Comparison of ENCODE assay signal across 9 mouse cellular contexts in the genomic region with DNA sequence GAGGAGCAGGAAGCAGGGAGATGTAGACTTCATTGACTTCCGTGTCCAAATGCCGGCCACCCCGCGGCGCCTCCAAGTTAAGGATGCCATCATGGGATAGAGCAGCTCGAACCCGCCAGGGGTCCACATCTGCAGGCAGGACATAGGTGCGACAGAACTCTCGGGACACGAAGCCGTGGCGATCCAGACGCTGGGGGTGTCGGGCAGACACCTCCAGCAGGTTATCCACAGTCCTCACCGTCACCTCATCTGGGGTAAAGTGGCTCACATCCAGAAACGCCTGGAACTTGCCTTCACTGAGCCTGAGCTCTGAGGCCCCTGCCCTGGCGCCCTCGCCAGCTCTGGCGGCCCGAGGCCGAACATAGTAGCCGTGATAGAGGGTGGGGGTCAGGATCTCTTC. TPM values are rescaled to one million over a fixed set of nuclear protein-coding genes. Genes with fewer than 3 reads are reported as not detected.
DNase-seq lines count a peak whose midpoint lies in the region; ATAC-seq and TF ChIP-seq lines count a peak whose summit lies in the region.
"Had no signal": no experiment of that assay in that cellular context is flagged by ENCODE, and none has a peak within 500 bp of the region (broad histone marks: within the 10 kb centered on the region; RNA-seq: fewer than 3 reads in every experiment).

A gene (plus strand): TSS at position 3 of the 400 bp plus-strand sequence.

- H3K9me3 ChIP-seq in kidney, embryonic 15.5 days (replicated peaks), result no peaks in the 10 kb centered on the region
- no peaks in the 10 kb centered on the region for H3K9me3 ChIP-seq in ES-E14 (ENCODE audit: control insufficient read depth, insufficient read depth, low read depth, low read length)
- no peaks in the 10 kb centered on the region for H3K9me3 ChIP-seq in hindbrain, postnatal 0 days (ENCODE audit: low read length)

- peak within 1 kb of the TSS; percentile 72; the same call in 1 of the 2 replicates for H3K27ac ChIP-seq in kidney, embryonic 15.5 days
- no peak within 1 kb of the TSS for H3K27ac ChIP-seq in ES-E14 (ENCODE audit: insufficient read depth, low read depth, low read length, poor library complexity, severe bottlenecking)
- peak within 1 kb of the TSS; percentile 26; the same call in 1 of the 2 replicates for H3K27ac ChIP-seq in hindbrain, postnatal 0 days
- peak within 1 kb of the TSS; percentile 55; the same call in 1 of the 2 replicates for H3K27ac ChIP-seq in small intestine, adult 2 months (ENCODE audit: insufficient read depth, low read depth, low read length)

- no peaks in the 10 kb centered on the region for H3K36me3 ChIP-seq in kidney, embryonic 15.5 days
- H3K36me3 ChIP-seq in ES-E14 (ENCODE audit: control insufficient read depth, insufficient read depth, low read length, poor library complexity, severe bottlenecking), result no peaks in the 10 kb centered on the region
- H3K36me3 ChIP-seq in hindbrain, postnatal 0 days (ENCODE audit: insufficient read depth, low read length), result no peaks in the 10 kb centered on the region
- no peaks in the 10 kb centered on the region for H3K36me3 ChIP-seq in small intestine, adult 2 months (ENCODE audit: control insufficient read depth, insufficient read depth, low read length)

- TF ChIP-seq CTCF in hindbrain, postnatal 0 days (IDR thresholded peaks at IDR 0.05; ENCODE audit: low read depth), result no peak
- no peak for TF ChIP-seq CTCF in small intestine, adult 2 months (IDR thresholded peaks at IDR 0.05; ENCODE audit: extremely low read depth, insufficient read length, insufficient replicate concordance, low read depth, low read length)

- in situ Hi-C loops in ES-E14 (cut with MboI; ENCODE audit: low sequenced_read_pairs in 2 of 2, unreplicated experiment in 2 of 2), result no loop called here

- no peak within 1 kb of the TSS for H3K4me2 ChIP-seq in kidney, embryonic 15.5 days
- H3K4me2 ChIP-seq in hindbrain, postnatal 0 days (ENCODE audit: low read depth, low read length), result no peak within 1 kb of the TSS

- H3K9ac ChIP-seq in kidney, embryonic 15.5 days, result no peak within 1 kb of the TSS
- no peak within 1 kb of the TSS for H3K9ac ChIP-seq in ES-E14 (ENCODE audit: insufficient read depth, low read depth, low read length, poor library complexity, severe bottlenecking)
- H3K9ac ChIP-seq in hindbrain, postnatal 0 days (replicated peaks; ENCODE audit: low read length), result no peak within 1 kb of the TSS

- WGBS in kidney, embryonic 15.5 days, result 73% methylated on average over 22 of the region's 22 CpGs
- 74% methylated on average over 22 of the region's 22 CpGs for WGBS in hindbrain, postnatal 0 days
- WGBS in small intestine, adult 2 months, result 80% methylated on average over 22 of the region's 22 CpGs

- H3K27me3 ChIP-seq in kidney, embryonic 15.5 days, result no peaks in the 10 kb centered on the region
- H3K27me3 ChIP-seq in hindbrain, postnatal 0 days (ENCODE audit: insufficient read depth, low read length), result no peaks in the 10 kb centered on the region
- 0 out of 2 replicates have a peak, but pooled peaks cover 3% of the 10 kb centered on the region for H3K27me3 ChIP-seq in small intestine, adult 2 months (ENCODE audit: control insufficient read depth, insufficient read depth, low read length)

- peaks cover 25% of the 10 kb centered on the region for H3K4me1 ChIP-seq in kidney, embryonic 15.5 days
- peaks cover 7 to 12% of the 10 kb centered on the region in 2 experiments; a peak in 3 of 4 replicates for H3K4me1 ChIP-seq in ES-E14 (ENCODE audit: control insufficient read depth in 2 of 2, insufficient read depth in 2 of 2, low read length in 2 of 2, poor library complexity in 1 of 2)
- H3K4me1 ChIP-seq in hindbrain, postnatal 0 days (ENCODE audit: insufficient read depth, low read length), result peaks cover 11% of the 10 kb centered on the region
- H3K4me1 ChIP-seq in small intestine, adult 2 months (ENCODE audit: control insufficient read depth, insufficient read depth, insufficient read length, low read length), result peaks cover 2% of the 10 kb centered on the region; the same call in 1 of the 2 replicates

- no peak; the same call in 1 of the 2 replicates for ATAC-seq in kidney, embryonic 15.5 days (replicated peaks; ENCODE audit: low FRiP score)
- no peak for ATAC-seq in hindbrain, postnatal 0 days

- DNase-seq in kidney, adult 9 months, result no peak
- no peak for DNase-seq in ES-E14 (ENCODE audit: low read depth, low spot score)
- peak in 1 of 2 experiments; percentile 27 for DNase-seq in gastrocnemius, adult 8-10 months (ENCODE audit: low spot score in 2 of 2)
- no peak for DNase-seq in hindbrain, postnatal 0 days (ENCODE audit: low spot score)
- no peak for DNase-seq in right cerebral cortex, postnatal 25 days
- no peak for DNase-seq in spleen, adult 18-20 months

- no peak within 1 kb of the TSS for H3K4me3 ChIP-seq in kidney, embryonic 15.5 days (replicated peaks)
- peak within 1 kb of the TSS; percentile 16 to 54 for H3K4me3 ChIP-seq in ES-E14 (ENCODE audit: insufficient read depth in 1 of 2, low read depth in 1 of 2, low read length in 2 of 2, poor library complexity in 1 of 2, severe bottlenecking in 1 of 2)
- no peak within 1 kb of the TSS for H3K4me3 ChIP-seq in hindbrain, postnatal 0 days (ENCODE audit: low read length)
- peak within 1 kb of the TSS; percentile 37 for H3K4me3 ChIP-seq in small intestine, adult 2 months (ENCODE audit: low read depth, low read length)

- TF ChIP-seq POLR2A in small intestine, adult 2 months (IDR thresholded peaks at IDR 0.05; ENCODE audit: low read depth, low read length), result no peak

TF ChIP-seq in ES-E14, 5 proteins besides CTCF, POLR2A, EP300 and RAD21:
- TF ChIP-seq HCFC1 (IDR thresholded peaks at IDR 0.05; ENCODE audit: borderline replicate concordance, insufficient read depth, low read length), result no peak
- TF ChIP-seq ZC3H11A (IDR thresholded peaks at IDR 0.05; ENCODE audit: borderline replicate concordance, low read depth, low read length), result no peak
- TF ChIP-seq ZNF384 (IDR thresholded peaks at IDR 0.05; ENCODE audit: low read depth, low read length), result no peak
- TF ChIP-seq CHD2 (IDR thresholded peaks at IDR 0.05; ENCODE audit: low read depth, low read length), result no peak
- TF ChIP-seq MAFK (IDR thresholded peaks at IDR 0.05; ENCODE audit: insufficient read depth, low read depth, low read length), result no peak

RNA-seq across cellular contexts. Expression of the gene that starts here (rescaled TPM):
- polyA plus RNA-seq in kidney, embryonic 15.5 days (2015; fragmentation: Nextera tagmentation; extraction: Ambion mirVana), result 53.1 and 59.0 TPM in 2 replicates
- total RNA-seq in ES-E14 (2012; rRNA removed), result 18.9 and 57.4 TPM in 2 replicates
- 1,000 to 10,000 TPM; 1,194 to 1,381 (median 1,261) TPM for total RNA-seq in gastrocnemius, adult 8-10 months (2022)
- 8.7 and 9.1 TPM in 2 replicates for total RNA-seq in hindbrain, postnatal 0 days (2014; rRNA removed)
- 31.2 and 31.4 TPM in 2 replicates for polyA plus RNA-seq in hindbrain, postnatal 0 days (2015; fragmentation: Nextera tagmentation; extraction: Ambion mirVana)
- 16.7 and 23.1 TPM in 2 replicates for polyA plus RNA-seq in small intestine, adult 2 months (2012; rRNA removed)
- total RNA-seq: MEL had no signal

Comparison
In these comparisons a context has a peak if more than half of its experiments do, and no peak if none do; other contexts are left out.
1. RNA of the gene that starts here (total RNA-seq): 1,194 to 1,381 TPM in gastrocnemius, adult 8-10 months; 18.9 to 57.4 TPM in ES-E14 and 8.7 to 9.1 TPM in hindbrain, postnatal 0 days; every median in the first group is over 10 times any median in the second.
2. H3K4me3 ChIP-seq: peak in ES-E14 (2 of 2) and small intestine, adult 2 months (single experiment); none in kidney, embryonic 15.5 days (single experiment) and hindbrain, postnatal 0 days (single experiment).